27 mouse cellular contexts compared by ENCODE assay signal in the genomic region with DNA sequence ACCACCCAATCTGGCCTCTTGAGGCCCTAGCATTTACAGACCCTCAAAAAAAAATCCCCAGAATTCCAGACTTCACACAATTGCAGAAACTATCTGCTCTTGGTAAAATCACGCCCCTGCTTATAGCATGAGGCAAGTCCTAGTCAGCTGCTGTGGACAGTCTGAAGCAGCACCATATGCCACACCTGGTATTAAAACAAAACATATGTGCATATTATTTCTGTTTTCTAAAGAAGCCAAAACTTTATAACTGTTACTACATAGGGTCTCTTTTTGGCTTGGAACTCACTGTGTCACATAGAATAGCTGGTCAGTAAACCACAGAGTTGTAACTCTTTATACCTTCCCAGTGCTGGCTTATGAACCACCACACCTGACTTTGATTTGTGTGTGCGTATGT.
"Had no signal": no experiment of that assay in that cellular context is flagged by ENCODE, and none has a peak within 500 bp of the region (broad histone marks: within the 10 kb centered on the region; RNA-seq: fewer than 3 reads in every experiment).

No protein-coding gene starts in this region.

- ATAC-seq: hindbrain, postnatal 0 days; intestine, embryonic 16.5 days; liver, postnatal 0 days had no signal

- DNase-seq: gastrocnemius, adult 2 months; gastrocnemius, postnatal 10 days; gastrocnemius, postnatal 25 days; heart, adult 18-20 months; heart, postnatal 14 days; heart, postnatal 36 days; kidney, adult 11 months; kidney, adult 2 months; kidney, adult 9 months; kidney, postnatal 14 days; kidney, postnatal 36 days; layer of hippocampus, adult 9-11 months; layer of hippocampus, postnatal 36 days; left cerebral cortex, postnatal 4 days; liver, embryonic 13.5 days; liver, postnatal 0 days had no signal

- H3K4me1 ChIP-seq: heart, embryonic 10.5 days; heart, embryonic 12.5 days; hindbrain, embryonic 13.5 days; hindbrain, embryonic 15.5 days; kidney, embryonic 15.5 days; liver, embryonic 13.5 days; liver, embryonic 15.5 days had no signal

- H3K9me3 ChIP-seq: heart, embryonic 10.5 days; hindbrain, embryonic 13.5 days; hindbrain, embryonic 15.5 days; kidney, embryonic 15.5 days; limb, embryonic 15.5 days; liver, embryonic 13.5 days; liver, embryonic 15.5 days had no signal

- H3K4me3 ChIP-seq: gastrocnemius, adult 2 months; heart, embryonic 10.5 days; heart, embryonic 12.5 days; hindbrain, embryonic 13.5 days; hindbrain, embryonic 15.5 days; kidney, embryonic 15.5 days; limb, embryonic 15.5 days; liver, embryonic 13.5 days; liver, embryonic 15.5 days had no signal

- H3K27ac ChIP-seq: gastrocnemius, adult 2 months; heart, embryonic 10.5 days; hindbrain, embryonic 13.5 days; hindbrain, embryonic 15.5 days; hindbrain, postnatal 0 days; kidney, embryonic 15.5 days; kidney, postnatal 0 days; limb, embryonic 15.5 days; liver, embryonic 13.5 days; liver, embryonic 15.5 days had no signal

- H3K27me3 ChIP-seq: heart, embryonic 12.5 days; hindbrain, embryonic 13.5 days; hindbrain, embryonic 15.5 days; kidney, embryonic 15.5 days; limb, embryonic 15.5 days; liver, embryonic 13.5 days; liver, embryonic 15.5 days had no signal

- H3K36me3 ChIP-seq: heart, embryonic 10.5 days; heart, embryonic 12.5 days; hindbrain, embryonic 13.5 days; hindbrain, embryonic 15.5 days; kidney, embryonic 15.5 days; limb, embryonic 15.5 days; liver, embryonic 13.5 days; liver, embryonic 15.5 days had no signal

- H3K4me2 ChIP-seq: heart, embryonic 12.5 days; hindbrain, embryonic 13.5 days; hindbrain, embryonic 15.5 days; kidney, embryonic 15.5 days; limb, embryonic 15.5 days; liver, embryonic 11.5 days; liver, embryonic 13.5 days; liver, embryonic 15.5 days had no signal

- H3K9ac ChIP-seq: heart, embryonic 12.5 days; hindbrain, embryonic 13.5 days; hindbrain, embryonic 15.5 days; kidney, embryonic 15.5 days; limb, embryonic 15.5 days; liver, embryonic 13.5 days; liver, embryonic 15.5 days; liver, postnatal 0 days had no signal
